Mouse (Mus musculus) liver, embryonic 11.5 days (tissue): ENCODE data around the gene Smc5. TPM values are rescaled to one million over a fixed set of nuclear protein-coding genes. Genes with fewer than 3 reads are reported as not detected.
A peak's percentile ranks its signal among the peaks of the same experiment; 100 is the strongest.

Source experiments
- ATAC-seq: fragments of 200-750 bp; cut with Nextera tagmentation; replicated peaks from 2 replicates; pipeline ENCODE4 v1.8.0; 2017; ENCODE audit warnings: moderate number of reproducible peaks, mild to moderate bottlenecking, moderate TSS enrichment, moderate library complexity; ENCODE audit not compliant: low FRiP score
- DNase-seq: peaks from one replicate; pipeline ENCODE4 v3.0.0-alpha.2; 2017; ENCODE audit warnings: low spot score
- H3K27ac ChIP-seq: fragments of 300-500 bp; sonication (generic); 2 replicates; pipeline ENCODE4 v1.5.1; 2014; ENCODE audit warnings: mild to moderate bottlenecking, low read depth, low read length, control low read depth
- H3K27me3 ChIP-seq: fragments of 300-500 bp; sonication (generic); replicated peaks from 2 replicates; pipeline ENCODE4 v1.6.1; 2014; ENCODE audit warnings: low read length, mixed read lengths; ENCODE audit not compliant: control insufficient read depth, insufficient read depth
- H3K36me3 ChIP-seq: fragments of 300-500 bp; sonication (generic); 2 replicates; pipeline ENCODE4 v1.6.1; 2014; ENCODE audit warnings: mild to moderate bottlenecking, low read length, moderate library complexity, mixed read lengths; ENCODE audit not compliant: control insufficient read depth, insufficient read depth
- H3K4me1 ChIP-seq: fragments of 300-500 bp; sonication (generic); replicated peaks from 2 replicates; pipeline ENCODE4 v1.6.1; 2014; ENCODE audit warnings: low read length, mixed read lengths; ENCODE audit not compliant: control insufficient read depth, insufficient read depth
- H3K4me2 ChIP-seq: fragments of 300-500 bp; sonication (generic); 2 replicates; pipeline ENCODE4 v1.6.1; 2014; ENCODE audit warnings: mild to moderate bottlenecking, control low read depth, moderate library complexity
- H3K4me3 ChIP-seq: fragments of 300-500 bp; sonication (generic); 2 replicates; pipeline ENCODE4 v1.5.1; 2014; ENCODE audit warnings: low read depth, low read length, control low read depth
- H3K9ac ChIP-seq: fragments of 300-500 bp; sonication (generic); 2 replicates; pipeline ENCODE4 v1.6.1; 2014; ENCODE audit warnings: low read depth, low read length, control low read depth
- H3K9me3 ChIP-seq: fragments of 300-500 bp; sonication (generic); 2 replicates; pipeline ENCODE4 v1.6.1; 2016; ENCODE audit warnings: low read length, inconsistent platforms, mixed read lengths; ENCODE audit not compliant: control insufficient read depth
- WGBS: fragments of 180-500 bp; shearing (Covaris S2); extraction: QIAGEN DNeasy Blood & Tissue Kit; methylation state at CpG from one replicate; pipeline ENCODE4 v1.1.7; 2014; 5-methylcytosine and 5-hydroxymethylcytosine counted together
- polyA plus RNA-seq: library from polyadenylated mRNA; unstranded; fragments of >200 nt; fragmentation: Nextera tagmentation; extraction: Ambion mirVana; gene quantifications from 2 replicates; pipeline ENCODE4 v1.2.1, GENCODE M21; 2014

Gene Smc5
- polyA plus RNA-seq, 1 experiment from 2014 or later: 32.4 TPM

DNA sequence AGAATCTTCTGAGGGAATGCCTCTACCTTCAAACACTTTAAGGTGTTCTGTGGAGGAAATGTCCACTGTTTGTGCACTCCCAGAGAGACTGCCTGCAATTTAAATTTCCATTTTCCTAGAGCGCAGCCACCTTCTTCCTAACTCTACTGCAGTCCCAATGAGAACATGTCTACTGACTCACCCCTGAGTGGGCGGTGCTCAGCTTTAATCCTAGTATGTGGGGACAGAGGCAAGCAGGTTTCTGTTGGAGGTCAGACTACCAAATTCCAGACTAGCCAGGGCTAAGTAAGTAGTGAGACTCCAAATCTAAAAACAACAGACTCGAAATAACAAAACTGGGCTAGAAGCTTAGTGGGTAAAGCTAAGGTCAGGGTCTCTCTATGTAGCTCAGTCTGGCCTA, 95.2 kb downstream of the Smc5 start:
- no peaks in the 10 kb centered on the region for H3K9me3 ChIP-seq
- H3K27me3 ChIP-seq: no peaks in the 10 kb centered on the region
- H3K9ac ChIP-seq: no peak overlapping the region
- H3K4me2 ChIP-seq: no peak overlapping the region
- 0 out of 2 replicates have a peak, but pooled peaks cover 2% of the 10 kb centered on the region for H3K4me1 ChIP-seq
- H3K4me3 ChIP-seq: no peak overlapping the region
- DNase-seq (no peak), ATAC-seq (no peak)
- no peaks in the 10 kb centered on the region for H3K36me3 ChIP-seq
- 85% methylated on average over 3 of the region's 3 CpGs for WGBS
- H3K27ac ChIP-seq: no peak overlapping the region

DNA sequence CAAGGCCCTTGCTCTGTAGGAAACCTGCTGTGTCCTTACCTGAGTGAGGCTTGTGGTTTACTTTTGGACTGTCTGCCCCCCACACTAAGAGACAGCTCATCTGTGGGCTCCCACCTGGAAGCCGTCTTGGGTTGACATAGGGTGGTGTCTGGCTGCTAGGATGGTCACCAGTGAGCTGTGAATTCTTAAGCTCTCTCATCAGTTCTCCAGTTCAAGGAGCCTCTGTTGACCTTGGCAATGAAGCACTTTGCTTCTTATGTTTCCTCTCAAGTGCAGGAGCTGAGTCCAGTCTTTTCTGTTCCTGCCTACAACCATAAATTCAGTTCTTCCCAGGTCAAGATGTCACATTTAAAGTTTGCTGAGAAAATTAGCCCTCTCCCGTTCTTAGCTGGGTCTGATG, 98.2 kb downstream of the Smc5 start:
- 0 out of 2 replicates have a peak, but pooled peaks cover 2% of the 10 kb centered on the region for H3K4me1 ChIP-seq
- H3K36me3 ChIP-seq: no peaks in the 10 kb centered on the region
- H3K4me3 ChIP-seq: no peak overlapping the region
- H3K9me3 ChIP-seq: no peaks in the 10 kb centered on the region
- H3K9ac ChIP-seq: no peak overlapping the region
- no peak overlapping the region for H3K27ac ChIP-seq
- H3K4me2 ChIP-seq: no peak overlapping the region
- 64% methylated on average over 2 of the region's 2 CpGs for WGBS
- no peak for ATAC-seq
- no peaks in the 10 kb centered on the region for H3K27me3 ChIP-seq
- no peak for DNase-seq

DNA sequence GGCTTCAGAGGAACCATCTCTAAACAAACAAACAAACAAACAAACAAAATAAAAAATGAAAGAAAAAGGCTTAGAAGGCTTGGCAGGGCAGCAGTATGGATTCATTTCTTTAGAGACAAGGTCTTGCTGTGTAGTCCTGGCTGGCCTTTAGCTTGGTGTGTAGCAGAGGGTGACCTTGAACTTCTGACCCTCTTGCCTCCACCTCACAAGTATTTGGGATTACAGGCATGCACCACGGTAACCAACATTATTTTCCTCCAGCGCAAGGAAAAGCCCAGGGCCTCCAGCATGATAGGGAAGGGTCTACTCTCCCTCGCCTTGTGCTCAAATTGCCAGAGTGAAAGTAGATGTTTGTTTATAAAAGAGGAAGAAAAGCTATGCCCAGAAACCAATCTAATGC, 98.6 kb downstream of the Smc5 start:
- H3K4me3 ChIP-seq: no peak overlapping the region
- ATAC-seq: no peak
- no peak overlapping the region for H3K9ac ChIP-seq
- H3K4me1 ChIP-seq: 0 out of 2 replicates have a peak, but pooled peaks cover 2% of the 10 kb centered on the region
- DNase-seq: no peak
- H3K27me3 ChIP-seq: no peaks in the 10 kb centered on the region
- H3K27ac ChIP-seq: no peak overlapping the region
- H3K9me3 ChIP-seq: no peaks in the 10 kb centered on the region
- 85% methylated on average over 3 of the region's 3 CpGs for WGBS
- no peak overlapping the region for H3K4me2 ChIP-seq
- no peaks in the 10 kb centered on the region for H3K36me3 ChIP-seq

DNA sequence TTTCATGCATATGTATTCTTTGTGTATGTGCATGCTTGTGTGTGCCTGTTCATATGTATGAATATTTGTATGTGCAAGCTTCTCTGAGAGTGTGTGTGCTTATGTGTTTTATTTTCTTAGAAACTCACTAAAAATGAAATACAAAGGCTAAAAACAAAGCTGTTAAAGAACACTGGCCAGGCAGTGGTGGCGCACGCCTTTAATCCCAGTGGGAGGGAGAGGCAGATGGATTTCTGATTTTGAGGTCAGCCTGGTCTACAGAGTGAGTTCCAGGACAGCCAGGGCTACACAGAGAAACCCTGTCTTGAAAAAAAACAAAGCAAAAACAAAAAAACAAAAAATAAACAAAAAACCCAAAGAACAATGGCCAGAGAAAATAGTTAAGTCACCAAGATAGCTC, 102.6 kb downstream of the Smc5 start:
- no peak for ATAC-seq
- no peaks in the 10 kb centered on the region for H3K9me3 ChIP-seq
- DNase-seq: no peak
- H3K9ac ChIP-seq: no peak overlapping the region
- no peaks in the 10 kb centered on the region for H3K4me1 ChIP-seq
- 91% methylated on average over 2 of the region's 2 CpGs for WGBS
- H3K4me3 ChIP-seq: no peak overlapping the region
- H3K27me3 ChIP-seq: no peaks in the 10 kb centered on the region
- no peak overlapping the region for H3K27ac ChIP-seq
- H3K36me3 ChIP-seq: no peaks in the 10 kb centered on the region
- H3K4me2 ChIP-seq: no peak overlapping the region

DNA sequence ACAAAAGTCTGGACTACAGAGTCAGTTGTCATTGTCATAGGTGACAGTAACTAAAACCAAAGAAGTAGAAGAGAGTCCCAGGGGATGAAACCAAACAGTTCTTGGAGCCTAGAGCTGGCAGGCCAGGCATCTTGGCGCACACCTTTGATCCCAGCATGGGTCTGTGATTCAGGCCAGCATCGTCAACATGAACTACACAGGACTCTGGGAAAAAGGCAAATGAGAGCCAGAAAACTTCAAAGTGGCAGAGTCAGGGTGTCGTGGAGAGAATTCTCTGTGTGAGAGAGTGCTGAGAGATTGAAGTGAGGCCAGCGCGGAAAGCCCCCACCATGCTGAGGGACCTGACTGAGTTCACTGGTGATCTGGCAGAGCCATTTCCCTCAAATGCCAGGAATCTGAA, 103.2 kb downstream of the Smc5 start:
- DNase-seq: no peak

DNA sequence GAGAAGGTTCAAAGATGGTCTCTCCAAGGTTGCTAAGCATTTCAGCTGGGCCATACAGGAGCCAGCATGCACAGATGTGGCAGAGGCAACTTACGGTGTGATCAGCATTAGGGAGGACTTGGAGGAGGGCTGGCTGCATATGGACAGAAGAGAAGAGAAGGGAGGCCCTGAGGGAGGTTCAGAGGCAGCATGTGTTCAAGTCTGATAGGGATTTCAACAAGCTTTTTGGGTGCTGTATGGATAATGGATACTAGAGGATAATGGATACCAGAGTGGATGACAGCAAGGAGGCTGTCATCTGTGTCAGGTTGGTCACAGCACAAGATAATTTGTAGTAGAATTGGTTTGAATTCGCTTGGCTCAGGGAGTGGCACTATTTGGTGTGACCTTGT, 104.0 kb downstream of the Smc5 start:
- Histone ChIP-seq H3K9ac (no peak overlapping the region), H3K9me3 (no peaks in the 10 kb centered on the region), H3K27me3 (no peaks in the 10 kb centered on the region), H3K4me3 (no peak overlapping the region), H3K4me1 (no peaks in the 10 kb centered on the region), H3K27ac (no peak overlapping the region), H3K4me2 (no peak overlapping the region), H3K36me3 (no peaks in the 10 kb centered on the region)
- DNase-seq: no peak
- ATAC-seq: peak; percentile 61
- 85% methylated on average over 2 of the region's 2 CpGs for WGBS

More for the DNA sequence above, 103.2 kb downstream of the Smc5 start:
- no peak overlapping the region for H3K9ac ChIP-seq
- H3K9me3 ChIP-seq: no peaks in the 10 kb centered on the region
- H3K27me3 ChIP-seq: no peaks in the 10 kb centered on the region
- H3K4me3 ChIP-seq: no peak overlapping the region
- no peaks in the 10 kb centered on the region for H3K4me1 ChIP-seq
- no peaks in the 10 kb centered on the region for H3K36me3 ChIP-seq
- no peak overlapping the region for H3K4me2 ChIP-seq
- 86% methylated on average over 5 of the region's 5 CpGs for WGBS
- no peak for ATAC-seq
- H3K27ac ChIP-seq: no peak overlapping the region

DNA sequence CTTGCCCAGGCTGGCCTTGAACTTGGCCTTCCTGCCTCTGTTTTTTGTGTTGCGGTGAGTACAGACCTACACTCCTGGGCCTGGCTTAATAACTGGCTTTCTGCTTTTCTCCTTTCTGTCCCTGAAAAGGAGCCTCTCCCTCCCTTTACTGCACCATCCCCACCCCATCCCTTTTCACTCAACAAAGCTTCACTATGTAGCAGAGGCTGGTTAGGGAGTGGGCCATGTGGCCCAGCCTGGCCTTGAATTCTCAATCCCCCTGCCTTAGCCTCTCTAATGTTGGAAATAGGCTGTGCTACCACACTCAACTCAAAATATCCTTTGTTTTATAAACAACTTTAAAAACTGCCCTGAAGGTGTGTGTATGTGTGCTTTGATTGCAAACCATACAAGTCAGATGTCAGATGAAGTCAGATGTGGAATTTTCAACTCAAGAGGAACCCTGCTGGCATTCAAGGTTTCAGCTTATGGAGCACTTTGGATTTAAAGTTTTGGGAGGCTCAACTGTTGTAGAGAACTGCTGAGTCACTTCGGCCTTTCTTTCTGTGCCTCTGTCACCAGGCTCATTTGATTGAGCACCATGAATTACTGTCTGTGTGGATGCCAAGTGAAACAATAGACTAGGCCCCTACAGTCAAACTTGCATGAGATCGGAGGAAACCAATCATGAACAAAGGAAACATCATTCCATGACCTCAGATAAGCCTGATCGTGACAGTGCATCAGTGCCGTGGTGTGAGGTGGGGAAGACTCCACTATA, 104.6 kb downstream of the Smc5 start:
- Histone ChIP-seq H3K9me3 (no peaks in the 10 kb centered on the region), H3K27ac (no peak overlapping the region), H3K36me3 (no peaks in the 10 kb centered on the region), H3K27me3 (no peaks in the 10 kb centered on the region), H3K9ac (no peak overlapping the region), H3K4me3 (no peak overlapping the region), H3K4me1 (no peaks in the 10 kb centered on the region), H3K4me2 (no peak overlapping the region)
- ATAC-seq (no peak), DNase-seq (no peak)
- WGBS: 80% methylated on average over 5 of the region's 5 CpGs

DNA sequence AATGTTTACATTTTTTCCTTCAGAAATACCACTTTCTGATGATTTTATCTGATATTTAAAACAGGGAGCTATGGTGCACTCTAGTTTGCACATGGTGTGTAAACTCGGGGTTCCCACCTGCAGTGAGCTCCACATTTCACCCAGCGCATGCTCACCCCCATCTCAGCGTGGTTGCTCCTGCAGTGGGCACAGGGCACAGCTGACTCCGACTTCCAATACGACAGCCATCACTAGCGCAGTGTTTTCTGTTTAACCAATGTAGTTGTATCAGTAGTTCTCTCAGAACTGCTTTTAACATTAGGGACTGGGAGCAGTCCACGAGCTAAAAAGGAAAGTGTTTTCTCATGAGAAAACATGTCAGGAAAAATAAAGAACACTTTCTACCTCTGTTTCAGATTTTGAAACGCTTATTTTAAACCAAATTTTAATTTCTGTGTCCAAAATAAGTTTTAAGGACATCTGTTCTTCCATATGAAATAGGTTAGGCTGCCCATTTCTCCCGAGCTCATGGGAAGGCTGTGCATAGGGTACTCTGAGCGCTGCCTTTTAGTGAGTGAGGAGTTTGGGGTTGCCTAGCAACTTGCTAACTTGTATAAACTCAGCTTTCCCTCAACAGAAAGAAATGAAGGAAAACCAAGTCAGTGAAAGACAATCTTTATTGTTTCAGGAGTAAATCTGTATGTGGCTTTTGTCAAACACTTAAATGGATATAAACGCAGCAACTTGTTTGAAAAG, 107.0 kb downstream of the Smc5 start:
- Histone ChIP-seq H3K36me3 (no peaks in the 10 kb centered on the region), H3K27ac (no peak overlapping the region), H3K9me3 (no peaks in the 10 kb centered on the region), H3K27me3 (no peaks in the 10 kb centered on the region), H3K9ac (no peak overlapping the region), H3K4me3 (no peak overlapping the region), H3K4me2 (no peak overlapping the region), H3K4me1 (no peaks in the 10 kb centered on the region)
- ATAC-seq (no peak), DNase-seq (no peak)
- 84% methylated on average over 11 of the region's 11 CpGs for WGBS
